Mouse (Mus musculus): Measurements from ENCODE around the gene Cldn5. TPM values are rescaled to one million over a fixed set of nuclear protein-coding genes. Genes with fewer than 3 reads are reported as not detected.
A peak's percentile ranks its signal among the peaks of the same experiment; 100 is the strongest.

Gene Cldn5
- polyA plus RNA-seq, 1 experiment, result 0.02 TPM

GRCm38 (mm10) chr16:18778461-18778860 lies 1.8 kb downstream of the Cldn5 start:
- H3K27me3 ChIP-seq (ENCODE audit: control insufficient read depth, insufficient read depth, insufficient read length), result no peaks in the 10 kb centered on the region

DNA sequence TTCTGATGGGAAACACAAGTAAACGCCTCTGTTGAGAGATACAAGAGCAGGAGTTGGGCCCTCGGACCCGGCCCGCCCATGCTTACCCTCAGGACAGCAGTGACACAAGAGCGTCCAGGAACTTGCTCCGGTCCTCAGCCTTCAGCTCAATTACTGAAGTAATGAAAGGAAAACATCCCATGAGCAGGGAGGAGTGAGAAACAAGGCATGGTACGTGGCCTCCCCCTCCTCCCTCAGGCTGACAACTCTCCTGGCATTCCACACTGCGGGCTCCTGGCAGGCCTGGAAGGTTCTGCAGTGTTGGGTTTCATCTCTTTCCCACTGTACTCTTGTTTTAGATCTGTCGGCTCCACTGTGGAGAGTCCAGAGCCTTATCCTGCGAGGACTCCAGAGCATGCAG lies 5.2 kb downstream of the Cldn5 start:
- Histone ChIP-seq H3K79me3 (ENCODE audit: low read depth) (no peaks in the 10 kb centered on the region), H3ac (ENCODE audit: control insufficient read depth, insufficient read length, low read depth) (no peak overlapping the region), H3K36me3 (ENCODE audit: control insufficient read depth, insufficient read depth) (peaks cover 57% of the 10 kb centered on the region), H3K79me2 (ENCODE audit: control insufficient read depth, insufficient read depth) (no peaks in the 10 kb centered on the region), H3K4me3 (ENCODE audit: insufficient read depth, poor library complexity, severe bottlenecking) (no peak overlapping the region), H3K27me3 (ENCODE audit: control insufficient read depth, insufficient read depth, insufficient read length) (no peaks in the 10 kb centered on the region)
- no peak for TF ChIP-seq USF1 (IDR thresholded peaks at IDR 0.05; ENCODE audit: low read depth)
- TF ChIP-seq FOSL1 (IDR thresholded peaks at IDR 0.05; ENCODE audit: insufficient read depth, low read length, poor library complexity, severe bottlenecking), result no peak
- TF ChIP-seq MYOG (IDR thresholded peaks at IDR 0.05; ENCODE audit: control insufficient read depth, extremely low read depth, insufficient read length), result no peak
- no peak for TF ChIP-seq CEBPB (IDR thresholded peaks at IDR 0.05; ENCODE audit: low read depth)
- TF ChIP-seq CTCF (IDR thresholded peaks at IDR 0.05; ENCODE audit: control insufficient read depth, insufficient read depth, insufficient read length), result no peak
- TF ChIP-seq MYOD1 (IDR thresholded peaks at IDR 0.05; ENCODE audit: control insufficient read depth, insufficient read length, low read depth), result no peak
- no peak for TF ChIP-seq MAX (IDR thresholded peaks at IDR 0.05)

More at GRCm38 (mm10) chr16:18778461-18778860, 1.8 kb downstream of the Cldn5 start:
- no peak for TF ChIP-seq CEBPB (IDR thresholded peaks at IDR 0.05; ENCODE audit: low read depth)
- Histone ChIP-seq H3ac (ENCODE audit: control insufficient read depth, insufficient read length, low read depth) (no peak overlapping the region), H3K79me3 (ENCODE audit: low read depth) (no peaks in the 10 kb centered on the region), H3K79me2 (ENCODE audit: control insufficient read depth, insufficient read depth) (no peaks in the 10 kb centered on the region), H3K4me3 (ENCODE audit: insufficient read depth, poor library complexity, severe bottlenecking) (no peak overlapping the region), H3K36me3 (ENCODE audit: control insufficient read depth, insufficient read depth) (peaks cover 25% of the 10 kb centered on the region)

DNA sequence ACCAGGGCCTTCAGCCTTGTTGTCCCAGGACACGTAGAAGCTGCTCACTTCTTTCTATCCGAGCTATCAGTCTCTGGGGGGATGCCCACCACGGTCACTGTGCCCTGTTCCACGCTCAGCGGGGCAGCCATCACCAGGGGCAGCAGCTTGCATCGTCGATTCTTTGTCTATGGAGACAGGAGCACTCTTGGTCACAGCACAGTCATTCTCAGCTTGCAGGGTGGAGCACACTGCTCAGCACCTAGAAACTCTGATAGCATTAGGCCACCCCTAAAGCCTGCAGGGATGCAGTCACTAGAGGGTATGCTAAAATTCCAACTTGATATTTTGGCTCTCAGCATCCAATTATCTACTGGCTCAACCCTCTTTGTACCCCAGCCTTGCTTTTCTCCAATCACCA lies 8.4 kb downstream of the Cldn5 start:
- H3K79me3 ChIP-seq (ENCODE audit: low read depth), result no peaks in the 10 kb centered on the region
- H3K27me3 ChIP-seq (ENCODE audit: control insufficient read depth, insufficient read depth, insufficient read length), result no peaks in the 10 kb centered on the region
- H3K79me2 ChIP-seq (ENCODE audit: control insufficient read depth, insufficient read depth), result no peaks in the 10 kb centered on the region
- peaks cover 75% of the 10 kb centered on the region for H3K36me3 ChIP-seq (ENCODE audit: control insufficient read depth, insufficient read depth)
- no peak overlapping the region for H3ac ChIP-seq (ENCODE audit: control insufficient read depth, insufficient read length, low read depth)
- H3K4me3 ChIP-seq (ENCODE audit: insufficient read depth, poor library complexity, severe bottlenecking), result no peak overlapping the region
- TF ChIP-seq USF1 (IDR thresholded peaks at IDR 0.05; ENCODE audit: low read depth), result no peak
- no peak for TF ChIP-seq FOSL1 (IDR thresholded peaks at IDR 0.05; ENCODE audit: insufficient read depth, low read length, poor library complexity, severe bottlenecking)
- no peak for TF ChIP-seq MYOD1 (IDR thresholded peaks at IDR 0.05; ENCODE audit: control insufficient read depth, insufficient read length, low read depth)
- TF ChIP-seq CEBPB (IDR thresholded peaks at IDR 0.05; ENCODE audit: low read depth), result no peak
- TF ChIP-seq MAX (IDR thresholded peaks at IDR 0.05), result no peak
- no peak for TF ChIP-seq CTCF (IDR thresholded peaks at IDR 0.05; ENCODE audit: control insufficient read depth, insufficient read depth, insufficient read length)

- Histone ChIP-seq H3K27me3 (ENCODE audit: control insufficient read depth, insufficient read depth, insufficient read length) (no peaks in the 10 kb centered on the region), H3K36me3 (ENCODE audit: control insufficient read depth, insufficient read depth) (peaks cover 77% of the 10 kb centered on the region), H3K4me3 (ENCODE audit: insufficient read depth, poor library complexity, severe bottlenecking) (no peak overlapping the region), H3ac (ENCODE audit: control insufficient read depth, insufficient read length, low read depth) (no peak overlapping the region), H3K79me2 (ENCODE audit: control insufficient read depth, insufficient read depth) (no peaks in the 10 kb centered on the region), H3K79me3 (ENCODE audit: low read depth) (no peaks in the 10 kb centered on the region)
- no peak for TF ChIP-seq MYOD1 (IDR thresholded peaks at IDR 0.05; ENCODE audit: control insufficient read depth, insufficient read length, low read depth)
- no peak for TF ChIP-seq FOSL1 (IDR thresholded peaks at IDR 0.05; ENCODE audit: insufficient read depth, low read length, poor library complexity, severe bottlenecking)
- no peak for TF ChIP-seq CTCF (IDR thresholded peaks at IDR 0.05; ENCODE audit: control insufficient read depth, insufficient read depth, insufficient read length)
Observed at GRCm38 (mm10) chr16:18785485-18785884, 8.8 kb downstream of the Cldn5 start.

DNA sequence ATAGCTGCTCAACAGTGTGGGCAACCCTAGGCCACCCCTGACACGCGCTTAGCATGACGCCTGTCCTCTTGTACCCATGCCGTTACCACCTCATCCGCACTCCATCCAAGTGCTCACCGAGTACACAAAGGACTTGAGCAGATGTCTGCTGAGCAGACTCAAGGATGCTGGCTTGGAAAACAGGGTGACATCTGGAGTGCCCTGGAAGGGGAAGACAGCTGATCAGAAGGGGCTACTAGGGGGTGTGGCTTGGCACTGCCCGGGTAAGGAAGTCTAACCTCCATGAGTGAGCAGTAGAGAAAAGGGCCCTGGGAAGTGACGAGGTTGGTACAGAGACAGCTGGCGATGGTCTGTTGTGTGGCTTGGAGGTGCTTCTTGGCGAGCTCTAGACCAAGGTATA lies 10.0 kb downstream of the Cldn5 start:
- Histone ChIP-seq H3K79me2 (ENCODE audit: control insufficient read depth, insufficient read depth) (no peaks in the 10 kb centered on the region), H3K27me3 (ENCODE audit: control insufficient read depth, insufficient read depth, insufficient read length) (no peaks in the 10 kb centered on the region), H3K4me3 (ENCODE audit: insufficient read depth, poor library complexity, severe bottlenecking) (no peak overlapping the region), H3K36me3 (ENCODE audit: control insufficient read depth, insufficient read depth) (peaks cover 82% of the 10 kb centered on the region), H3K79me3 (ENCODE audit: low read depth) (no peaks in the 10 kb centered on the region), H3ac (ENCODE audit: control insufficient read depth, insufficient read length, low read depth) (no peak overlapping the region)
- no peak for TF ChIP-seq MYOG (IDR thresholded peaks at IDR 0.05; ENCODE audit: control insufficient read depth, extremely low read depth, insufficient read length)
- TF ChIP-seq MYOD1 (IDR thresholded peaks at IDR 0.05; ENCODE audit: control insufficient read depth, insufficient read length, low read depth), result no peak
- no peak for TF ChIP-seq FOSL1 (IDR thresholded peaks at IDR 0.05; ENCODE audit: insufficient read depth, low read length, poor library complexity, severe bottlenecking)
- TF ChIP-seq CEBPB (IDR thresholded peaks at IDR 0.05; ENCODE audit: low read depth), result no peak
- TF ChIP-seq MAX (IDR thresholded peaks at IDR 0.05), result no peak
- TF ChIP-seq USF1 (IDR thresholded peaks at IDR 0.05; ENCODE audit: low read depth), result no peak
- no peak for TF ChIP-seq CTCF (IDR thresholded peaks at IDR 0.05; ENCODE audit: control insufficient read depth, insufficient read depth, insufficient read length)

DNA sequence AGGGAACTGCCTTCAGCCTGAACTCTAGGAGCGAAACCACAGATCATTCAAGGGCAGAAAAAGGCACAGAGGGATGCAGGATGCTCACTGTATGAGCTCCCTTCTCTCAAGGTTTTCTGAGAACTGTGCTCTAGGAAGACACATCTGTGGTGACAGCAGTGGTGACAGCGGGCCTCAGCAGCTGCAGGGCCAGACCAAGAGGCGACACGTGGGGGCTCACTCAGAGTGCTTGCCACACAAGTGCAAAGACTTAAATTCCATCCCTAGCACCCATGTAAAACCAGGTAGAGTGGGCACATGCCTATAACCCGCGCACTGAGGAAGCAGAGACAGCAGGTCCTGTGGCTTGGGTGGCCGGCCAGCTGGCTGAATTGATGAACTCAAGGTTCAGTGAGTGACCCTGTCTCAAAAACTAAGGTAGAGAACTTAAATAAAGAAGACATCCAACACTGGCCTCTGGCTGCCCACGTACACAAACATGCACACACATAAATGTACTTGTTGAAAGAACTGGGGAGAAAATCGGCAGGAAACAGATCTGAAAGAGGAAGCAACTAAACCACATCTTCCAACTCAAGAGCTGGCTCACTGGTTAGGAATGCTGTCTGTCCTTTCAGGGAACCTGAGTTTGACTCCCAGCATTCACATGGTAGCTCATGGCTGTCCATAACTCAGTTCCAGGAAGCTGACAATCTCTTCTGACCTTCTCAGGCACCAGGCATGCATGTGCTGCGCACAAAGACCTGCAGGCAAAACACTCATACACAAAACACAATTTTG lies 12.2 kb downstream of the Cldn5 start:
- Histone ChIP-seq H3K4me3 (ENCODE audit: insufficient read depth, poor library complexity, severe bottlenecking) (no peak overlapping the region), H3K79me2 (ENCODE audit: control insufficient read depth, insufficient read depth) (no peaks in the 10 kb centered on the region), H3K79me3 (ENCODE audit: low read depth) (no peaks in the 10 kb centered on the region), H3K36me3 (ENCODE audit: control insufficient read depth, insufficient read depth) (peaks cover 84% of the 10 kb centered on the region), H3ac (ENCODE audit: control insufficient read depth, insufficient read length, low read depth) (no peak overlapping the region), H3K27me3 (ENCODE audit: control insufficient read depth, insufficient read depth, insufficient read length) (no peaks in the 10 kb centered on the region)
- no peak for TF ChIP-seq MAX (IDR thresholded peaks at IDR 0.05)
- TF ChIP-seq FOSL1 (IDR thresholded peaks at IDR 0.05; ENCODE audit: insufficient read depth, low read length, poor library complexity, severe bottlenecking), result peak; percentile 25
- no peak for TF ChIP-seq USF1 (IDR thresholded peaks at IDR 0.05; ENCODE audit: low read depth)
- TF ChIP-seq MYOD1 (IDR thresholded peaks at IDR 0.05; ENCODE audit: control insufficient read depth, insufficient read length, low read depth), result peak; percentile 39

Measured in C2C12 (cell line).